Mouse (Mus musculus): ENCODE results near the gene Fgfr2. TPM values are rescaled to one million over a fixed set of nuclear protein-coding genes. Genes with fewer than 3 reads are reported as not detected.

Fgfr2 gene
- polyA plus RNA-seq, 1 experiment from 2014 or later, result 137 TPM

DNA sequence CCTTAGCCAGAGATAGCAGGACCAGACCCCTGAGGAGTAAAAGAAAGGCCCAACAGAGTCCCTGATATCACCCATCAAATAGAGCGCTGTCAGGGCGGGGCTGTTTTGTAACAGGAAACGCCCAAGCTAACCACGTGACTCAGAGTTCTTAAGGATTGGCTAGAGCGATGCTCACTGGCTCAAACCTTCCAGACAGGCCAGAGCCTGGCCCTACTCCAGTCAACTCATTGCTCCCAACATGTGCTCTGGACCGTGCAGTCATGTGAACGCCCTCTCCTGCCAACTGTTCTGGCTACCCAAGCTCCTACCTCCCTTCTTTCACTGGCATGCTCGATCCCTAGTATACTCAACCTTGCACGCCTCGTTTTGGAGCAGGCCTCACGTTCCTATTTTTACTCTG, 399.2 kb downstream of the Fgfr2 start:
- H3K9ac ChIP-seq, result no peak overlapping the region
- no peak overlapping the region for H3K4me2 ChIP-seq (replicated peaks)
- no peaks in the 10 kb centered on the region for H3K36me3 ChIP-seq
- no peak overlapping the region for H3K4me3 ChIP-seq (replicated peaks)
- H3K27me3 ChIP-seq, result no peaks in the 10 kb centered on the region
- H3K27ac ChIP-seq (replicated peaks), result no peak overlapping the region
- ATAC-seq (ENCODE audit: insufficient number of reproducible peaks, low FRiP score, low TSS enrichment, low read depth), result peak; percentile 66
- peaks cover 49% of the 10 kb centered on the region for H3K4me1 ChIP-seq
- WGBS, result 67% methylated on average over 11 of the region's 11 CpGs
- H3K9me3 ChIP-seq (replicated peaks), result no peaks in the 10 kb centered on the region

DNA sequence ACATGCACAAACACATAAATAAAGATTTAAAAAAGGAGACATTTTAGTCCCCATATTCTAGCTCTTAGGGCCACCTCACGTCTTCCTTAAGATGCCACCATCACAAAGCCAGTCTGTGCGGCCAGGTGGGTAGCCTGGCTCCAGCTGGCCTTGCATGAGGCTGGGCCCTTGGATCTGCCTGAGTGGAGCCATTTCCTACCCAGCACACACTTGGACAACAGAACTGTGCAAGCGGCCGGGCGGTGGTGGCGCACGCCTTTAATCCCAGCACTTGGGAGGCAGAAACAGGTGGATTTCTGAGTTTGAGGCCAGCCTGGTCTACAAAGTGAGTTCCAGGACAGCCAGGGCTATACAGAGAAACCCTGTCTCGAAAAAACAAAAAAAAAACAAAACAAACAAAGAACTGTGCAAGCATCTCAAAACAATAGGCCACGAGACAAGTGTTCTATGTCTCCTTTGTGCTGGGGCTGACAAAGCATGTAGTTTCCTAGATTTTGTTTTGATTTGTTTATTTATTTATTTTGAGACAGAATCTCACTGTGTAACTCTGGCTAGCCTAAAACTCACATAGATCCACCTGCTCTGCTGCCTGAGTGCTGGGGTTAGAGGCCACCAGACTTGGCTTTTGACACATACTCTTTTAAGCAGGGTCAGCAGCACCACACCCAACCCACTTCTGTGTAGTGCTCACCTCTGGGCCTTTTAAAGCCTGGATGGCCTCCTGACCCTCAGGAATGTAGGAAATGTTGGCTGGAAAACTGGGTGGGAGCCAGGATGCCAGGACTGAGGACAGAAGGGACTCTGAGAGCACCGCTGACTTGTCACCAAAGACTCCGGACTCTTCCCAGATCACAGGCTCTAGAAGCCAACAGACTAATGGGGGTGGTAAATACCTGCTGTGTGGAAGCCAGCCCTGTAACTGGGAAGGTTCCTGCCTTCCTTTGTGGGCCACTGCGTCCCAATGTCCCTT, 400.5 kb downstream of the Fgfr2 start:
- Histone ChIP-seq H3K4me3 (replicated peaks) (no peak overlapping the region), H3K4me1 (peaks cover 54% of the 10 kb centered on the region), H3K9me3 (replicated peaks) (no peaks in the 10 kb centered on the region), H3K9ac (no peak overlapping the region), H3K27me3 (no peaks in the 10 kb centered on the region), H3K4me2 (replicated peaks) (no peak overlapping the region), H3K36me3 (no peaks in the 10 kb centered on the region), H3K27ac (replicated peaks) (no peak overlapping the region)
- 92% methylated on average over 12 of the region's 12 CpGs for WGBS
- ATAC-seq (ENCODE audit: insufficient number of reproducible peaks, low FRiP score, low TSS enrichment, low read depth), result no peak

DNA sequence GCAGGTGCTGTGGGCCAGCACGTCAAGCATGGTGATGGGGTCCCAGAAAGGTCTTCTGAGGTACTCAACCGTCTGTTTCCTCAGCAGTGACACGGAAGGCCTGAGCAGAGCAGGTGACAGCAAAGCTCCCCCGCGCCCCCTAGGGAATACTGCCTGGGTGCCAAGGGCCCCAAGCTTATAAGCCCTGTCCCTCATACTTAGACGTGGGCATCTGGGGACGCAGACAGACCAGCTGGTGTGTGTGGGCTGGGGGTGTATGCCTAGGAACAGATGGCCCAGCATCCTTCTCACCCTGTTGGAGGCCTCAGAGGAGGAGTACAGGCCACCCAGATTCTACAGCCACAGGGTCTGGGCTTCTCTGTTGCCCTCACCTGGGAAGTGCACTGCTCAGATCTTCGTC, 402.6 kb downstream of the Fgfr2 start:
- Histone ChIP-seq H3K4me1 (peaks cover 46% of the 10 kb centered on the region), H3K9me3 (replicated peaks) (no peaks in the 10 kb centered on the region), H3K9ac (no peak overlapping the region), H3K27ac (replicated peaks) (no peak overlapping the region), H3K27me3 (no peaks in the 10 kb centered on the region), H3K36me3 (no peaks in the 10 kb centered on the region), H3K4me2 (replicated peaks) (no peak overlapping the region), H3K4me3 (replicated peaks) (no peak overlapping the region)
- no peak for ATAC-seq (ENCODE audit: insufficient number of reproducible peaks, low FRiP score, low TSS enrichment, low read depth)
- 77% methylated on average over 8 of the region's 8 CpGs for WGBS

DNA sequence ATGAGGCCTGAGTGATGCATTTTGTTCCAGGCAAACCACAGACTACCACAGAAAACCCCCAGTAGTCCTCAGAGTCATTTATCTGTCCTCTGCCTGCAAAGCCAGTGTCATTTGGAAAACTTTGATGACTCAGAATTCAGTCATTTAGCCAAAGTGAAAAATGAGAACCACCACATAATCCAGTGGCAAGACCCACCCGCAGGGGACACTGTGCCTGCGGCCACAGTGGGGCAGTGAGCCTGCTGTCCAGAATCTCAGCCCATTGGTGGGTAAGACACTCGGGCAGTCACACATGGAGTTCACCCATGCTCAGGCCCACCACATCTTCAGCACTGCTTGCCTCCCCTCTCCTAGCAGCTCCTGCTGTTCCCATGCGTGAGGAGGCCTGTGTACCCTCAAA, 403.6 kb downstream of the Fgfr2 start:
- H3K27ac ChIP-seq (replicated peaks), result no peak overlapping the region; the same call in 1 of the 2 replicates
- H3K36me3 ChIP-seq, result no peaks in the 10 kb centered on the region

DNA sequence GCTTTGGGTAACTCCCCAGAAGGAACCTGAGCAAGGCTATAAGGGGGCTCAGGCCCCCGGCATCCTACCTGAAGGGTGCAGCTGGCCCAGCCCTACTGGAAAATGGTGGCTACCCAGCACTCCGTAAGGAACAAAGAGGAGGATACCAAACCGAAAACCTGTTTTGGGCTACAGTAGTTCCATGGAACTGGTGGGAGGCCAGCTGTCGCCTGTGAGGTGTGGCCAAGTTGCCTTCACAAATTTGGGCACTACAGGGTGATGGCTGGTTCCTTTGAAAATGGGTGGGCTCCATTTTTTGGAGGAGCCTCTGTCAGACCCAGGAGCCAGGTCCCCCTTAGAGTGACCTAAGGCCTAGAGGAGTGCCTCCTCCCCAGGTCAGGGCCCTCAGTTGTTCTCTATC, 407.9 kb downstream of the Fgfr2 start:
- Histone ChIP-seq H3K27ac (replicated peaks) (peak overlapping the region; percentile 86), H3K27me3 (no peaks in the 10 kb centered on the region), H3K36me3 (0 out of 2 replicates have a peak, but pooled peaks cover 2% of the 10 kb centered on the region), H3K9me3 (replicated peaks) (no peaks in the 10 kb centered on the region), H3K9ac (no peak overlapping the region), H3K4me3 (replicated peaks) (no peak overlapping the region), H3K4me2 (replicated peaks) (no peak overlapping the region), H3K4me1 (peaks cover 58% of the 10 kb centered on the region)
- 90% methylated on average over 4 of the region's 4 CpGs for WGBS
- ATAC-seq (ENCODE audit: insufficient number of reproducible peaks, low FRiP score, low TSS enrichment, low read depth), result no peak

More for the DNA sequence above, 403.6 kb downstream of the Fgfr2 start:
- no peak overlapping the region for H3K4me2 ChIP-seq (replicated peaks)
- WGBS, result 81% methylated on average over 4 of the region's 4 CpGs
- H3K9ac ChIP-seq, result no peak overlapping the region
- no peak for ATAC-seq (ENCODE audit: insufficient number of reproducible peaks, low FRiP score, low TSS enrichment, low read depth)
- peaks cover 51% of the 10 kb centered on the region for H3K4me1 ChIP-seq
- no peaks in the 10 kb centered on the region for H3K9me3 ChIP-seq (replicated peaks)
- no peak overlapping the region for H3K4me3 ChIP-seq (replicated peaks)
- no peaks in the 10 kb centered on the region for H3K27me3 ChIP-seq

DNA sequence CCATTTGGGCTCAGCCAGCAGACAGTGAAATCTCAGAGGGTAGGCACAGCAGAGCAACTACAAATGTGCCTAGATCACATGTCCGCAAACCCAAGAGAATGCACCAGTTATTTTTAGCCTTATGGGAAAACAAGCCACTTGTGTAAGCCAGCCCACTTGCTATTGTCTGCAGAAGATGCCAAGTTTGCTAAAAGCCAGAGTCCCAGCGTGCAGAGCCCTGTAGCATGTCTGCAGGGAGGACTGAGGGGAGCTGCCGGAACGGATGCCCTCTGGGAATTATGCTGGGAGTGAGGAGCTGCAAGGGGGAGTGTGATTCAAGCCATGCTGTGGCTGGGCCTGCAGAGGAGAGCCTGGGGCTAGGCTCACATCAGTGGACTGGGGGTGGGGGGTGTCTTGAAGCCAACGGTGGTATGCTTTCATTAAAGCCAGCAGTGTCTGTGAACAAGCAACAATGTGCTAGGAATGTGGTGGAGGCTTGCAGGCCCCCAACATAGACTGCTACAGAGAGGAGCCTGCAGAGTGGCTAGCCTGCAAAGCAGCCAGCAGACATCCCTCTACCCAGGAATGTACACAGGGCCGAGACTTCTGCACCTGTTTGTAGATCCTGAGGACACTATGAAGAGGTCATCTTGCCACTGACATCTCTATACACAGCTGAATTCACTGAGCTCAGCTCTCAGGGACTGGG, 408.8 kb downstream of the Fgfr2 start:
- H3K4me2 ChIP-seq (replicated peaks), result no peak overlapping the region
- H3K9me3 ChIP-seq (replicated peaks), result no peaks in the 10 kb centered on the region
- 0 out of 2 replicates have a peak, but pooled peaks cover 2% of the 10 kb centered on the region for H3K36me3 ChIP-seq
- H3K4me3 ChIP-seq (replicated peaks), result no peak overlapping the region
- 11% methylated on average over 6 of the region's 6 CpGs for WGBS
- H3K27me3 ChIP-seq, result no peaks in the 10 kb centered on the region
- peaks cover 53% of the 10 kb centered on the region for H3K4me1 ChIP-seq
- H3K27ac ChIP-seq (replicated peaks), result peak overlapping the region; percentile 86
- H3K9ac ChIP-seq, result no peak overlapping the region
- ATAC-seq (ENCODE audit: insufficient number of reproducible peaks, low FRiP score, low TSS enrichment, low read depth), result peak; percentile 77

DNA sequence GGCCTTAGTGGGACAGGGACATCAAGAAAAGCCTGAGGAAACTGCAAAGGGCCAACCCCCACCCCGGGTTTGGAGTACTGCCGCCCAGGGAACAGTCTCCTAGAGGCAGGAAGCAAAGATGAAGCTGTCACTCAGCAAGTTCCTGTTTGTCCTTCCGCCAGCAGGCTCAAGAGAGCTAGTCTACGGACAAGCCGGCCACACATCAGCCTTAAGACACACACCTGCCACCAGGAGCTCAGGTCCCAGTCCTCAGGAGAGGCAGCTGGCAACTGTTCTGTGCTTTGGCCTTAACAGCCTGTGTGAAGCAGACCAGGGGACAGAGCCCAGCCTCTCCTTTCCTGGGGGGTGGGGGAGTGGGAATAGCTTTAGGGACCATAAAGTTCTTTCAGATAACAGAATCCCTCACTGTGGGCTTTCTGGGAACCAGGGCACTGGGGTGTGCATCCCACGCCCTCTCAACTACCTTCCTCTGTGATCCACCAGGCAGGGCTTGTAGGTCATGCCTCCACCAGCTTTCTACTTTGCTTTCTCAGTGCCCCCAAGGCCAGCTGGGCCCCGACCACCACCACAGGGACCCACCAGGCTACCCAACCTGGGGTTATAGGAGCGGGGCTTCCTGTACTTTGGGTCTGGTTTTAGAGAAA, 409.5 kb downstream of the Fgfr2 start:
- 0 out of 2 replicates have a peak, but pooled peaks cover 2% of the 10 kb centered on the region for H3K36me3 ChIP-seq
- no peak overlapping the region for H3K4me3 ChIP-seq (replicated peaks)
- H3K9ac ChIP-seq, result no peak overlapping the region
- no peak overlapping the region for H3K4me2 ChIP-seq (replicated peaks)
- WGBS, result 63% methylated on average over 8 of the region's 8 CpGs
- no peaks in the 10 kb centered on the region for H3K27me3 ChIP-seq
- H3K27ac ChIP-seq (replicated peaks), result peak overlapping the region; percentile 86
- H3K9me3 ChIP-seq (replicated peaks), result no peaks in the 10 kb centered on the region
- H3K4me1 ChIP-seq, result peaks cover 48% of the 10 kb centered on the region
- ATAC-seq (ENCODE audit: insufficient number of reproducible peaks, low FRiP score, low TSS enrichment, low read depth), result no peak

DNA sequence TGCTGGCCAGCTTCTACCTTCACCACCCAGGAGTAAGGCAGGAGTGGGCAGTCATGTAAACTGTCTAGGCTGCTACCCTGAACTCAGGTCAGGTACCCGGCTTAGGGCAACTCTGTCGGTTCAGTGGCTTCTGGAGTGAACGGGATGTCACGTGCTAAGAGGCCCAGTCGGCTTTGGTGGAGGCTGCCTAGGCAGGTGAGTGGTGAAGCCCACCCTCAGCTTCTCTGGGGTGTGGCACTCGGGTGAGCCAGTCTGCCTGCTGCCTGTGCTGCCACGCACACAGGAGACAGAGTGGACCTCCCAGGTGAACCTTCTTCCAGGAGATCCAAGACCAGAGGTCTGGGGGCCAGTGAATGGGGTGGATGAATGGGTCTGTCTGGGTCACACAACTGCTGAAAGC, 410.2 kb downstream of the Fgfr2 start:
- Histone ChIP-seq H3K27ac (replicated peaks) (0 out of 2 replicates have a peak overlapping the region, but pooled peaks have one; percentile 17), H3K4me3 (replicated peaks) (no peak overlapping the region), H3K9ac (no peak overlapping the region), H3K4me1 (peaks cover 46% of the 10 kb centered on the region), H3K27me3 (no peaks in the 10 kb centered on the region), H3K4me2 (replicated peaks) (no peak overlapping the region), H3K9me3 (replicated peaks) (no peaks in the 10 kb centered on the region), H3K36me3 (0 out of 2 replicates have a peak, but pooled peaks cover 2% of the 10 kb centered on the region)
- 73% methylated on average over 7 of the region's 7 CpGs for WGBS
- no peak for ATAC-seq (ENCODE audit: insufficient number of reproducible peaks, low FRiP score, low TSS enrichment, low read depth)

DNA sequence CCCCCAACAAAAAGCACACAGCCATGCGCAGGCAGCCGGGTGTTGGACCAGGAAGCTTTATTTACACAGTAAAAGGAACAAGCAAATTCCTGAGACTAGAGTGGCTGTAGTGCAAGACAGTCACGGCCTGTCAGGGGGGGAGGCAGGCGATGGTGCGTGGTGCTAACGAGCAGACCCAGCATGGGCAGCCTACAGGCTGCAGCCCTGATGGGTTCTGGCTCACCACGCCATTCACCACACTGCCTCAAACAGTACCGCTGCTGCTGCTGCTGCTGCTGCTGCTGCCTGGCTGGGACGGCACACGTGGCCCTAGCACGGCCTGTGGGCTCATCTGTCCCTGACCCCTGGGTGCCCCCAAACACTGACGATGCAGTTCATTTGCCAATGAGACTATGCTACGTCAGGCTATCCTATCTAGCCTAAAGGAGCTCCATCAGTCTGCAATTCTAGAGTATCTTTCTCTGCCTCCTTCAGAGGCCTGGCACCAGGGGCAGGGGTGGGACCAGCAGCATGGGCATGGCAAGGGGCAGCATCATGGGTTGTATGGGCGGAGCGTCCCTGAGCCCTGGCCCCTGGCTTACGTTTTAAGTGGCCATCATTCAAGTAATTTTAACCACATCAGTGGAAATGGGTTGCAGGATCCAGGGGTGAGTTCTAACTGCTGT, 411.0 kb downstream of the Fgfr2 start:
- H3K27ac ChIP-seq (replicated peaks), result no peak overlapping the region
- no peak overlapping the region for H3K9ac ChIP-seq
- ATAC-seq (ENCODE audit: insufficient number of reproducible peaks, low FRiP score, low TSS enrichment, low read depth), result no peak
- peaks cover 47% of the 10 kb centered on the region for H3K4me1 ChIP-seq
- H3K4me3 ChIP-seq (replicated peaks), result no peak overlapping the region
- H3K27me3 ChIP-seq, result no peaks in the 10 kb centered on the region
- H3K36me3 ChIP-seq, result 0 out of 2 replicates have a peak, but pooled peaks cover 2% of the 10 kb centered on the region
- WGBS, result 47% methylated on average over 16 of the region's 16 CpGs
- no peaks in the 10 kb centered on the region for H3K9me3 ChIP-seq (replicated peaks)
- no peak overlapping the region for H3K4me2 ChIP-seq (replicated peaks)

DNA sequence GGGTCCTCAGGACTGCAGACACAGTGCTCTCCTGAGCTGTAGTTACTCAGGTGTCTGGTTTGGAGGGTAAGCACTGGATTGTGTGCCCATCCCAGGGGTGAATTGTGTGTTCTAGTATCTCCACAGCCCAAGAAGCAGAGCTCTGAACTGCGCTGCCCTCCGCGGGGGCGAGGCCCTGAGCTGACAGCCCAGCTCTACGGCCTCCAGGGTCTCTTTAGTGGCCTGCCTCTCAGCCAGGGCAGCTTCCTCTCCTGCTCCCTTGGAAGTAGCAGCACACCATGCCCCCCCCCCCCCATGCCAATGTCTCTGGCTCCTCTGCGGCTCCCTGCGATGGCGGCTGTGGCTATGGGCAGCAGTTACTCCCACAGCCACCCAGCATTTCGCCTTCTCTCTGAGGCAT, 411.6 kb downstream of the Fgfr2 start:
- WGBS, result 86% methylated on average over 9 of the region's 9 CpGs
- Histone ChIP-seq H3K9ac (no peak overlapping the region), H3K27ac (replicated peaks) (no peak overlapping the region), H3K4me1 (peaks cover 47% of the 10 kb centered on the region), H3K4me2 (replicated peaks) (no peak overlapping the region), H3K4me3 (replicated peaks) (no peak overlapping the region), H3K9me3 (replicated peaks) (no peaks in the 10 kb centered on the region), H3K27me3 (no peaks in the 10 kb centered on the region), H3K36me3 (0 out of 2 replicates have a peak, but pooled peaks cover 2% of the 10 kb centered on the region)
- ATAC-seq (ENCODE audit: insufficient number of reproducible peaks, low FRiP score, low TSS enrichment, low read depth), result no peak

Measured in embryonic facial prominence, embryonic 15.5 days (tissue).